Mouse (Mus musculus): Measurements from ENCODE around the gene Fxyd7.

Gene Fxyd7

GRCm38 (mm10) chr7:31051321-31052021, at the start of gene Fxyd7:
Gene Fxyd7 (minus strand): TSS chr7:31051467.
- DNase-seq = peak; percentile 25 to 44

GRCm38 (mm10) chr7:31100786-31101185, 49.5 kb upstream of the Fxyd7 start:
- no peak for DNase-seq

- DNase-seq = no peak
These were observed 48.3 kb upstream of the Fxyd7 start for GRCm38 (mm10) chr7:31099612-31099982.

- peak; percentile 44 to 64 for DNase-seq
These were observed 47.7 kb upstream of the Fxyd7 start for GRCm38 (mm10) chr7:31098697-31099611.

- DNase-seq = peak; percentile 96 to 97
These were observed 46.4 kb upstream of the Fxyd7 start for GRCm38 (mm10) chr7:31097583-31098248.

GRCm38 (mm10) chr7:31096892-31097564, 45.8 kb upstream of the Fxyd7 start:
- DNase-seq = no peak

GRCm38 (mm10) chr7:31094774-31095501, 43.7 kb upstream of the Fxyd7 start:
- no peak for DNase-seq

- DNase-seq = no peak
These were observed 38.5 kb upstream of the Fxyd7 start for GRCm38 (mm10) chr7:31089721-31090120.

- DNase-seq = no peak
These were observed 36.9 kb upstream of the Fxyd7 start for GRCm38 (mm10) chr7:31088206-31088605.

- no peak for DNase-seq
These were observed 36.0 kb upstream of the Fxyd7 start for GRCm38 (mm10) chr7:31087262-31087661.

- DNase-seq = no peak
These were observed 35.0 kb upstream of the Fxyd7 start for GRCm38 (mm10) chr7:31086175-31086755.

GRCm38 (mm10) chr7:31085171-31085570, 33.9 kb upstream of the Fxyd7 start:
- DNase-seq = peak in 1 of 2 experiments; percentile 53

- peak in 1 of 2 experiments; percentile 31 for DNase-seq
These were observed 32.9 kb upstream of the Fxyd7 start for GRCm38 (mm10) chr7:31084140-31084539.

GRCm38 (mm10) chr7:31082831-31083588, 31.7 kb upstream of the Fxyd7 start:
- peak in 1 of 2 experiments; percentile 45 for DNase-seq

- no peak for DNase-seq
These were observed 30.8 kb upstream of the Fxyd7 start for GRCm38 (mm10) chr7:31082106-31082505.

GRCm38 (mm10) chr7:31081106-31081505, 29.8 kb upstream of the Fxyd7 start:
- DNase-seq = no peak

- no peak for DNase-seq
These were observed 29.3 kb upstream of the Fxyd7 start for GRCm38 (mm10) chr7:31080611-31081010.

GRCm38 (mm10) chr7:31079670-31080069, 28.4 kb upstream of the Fxyd7 start:
- no peak for DNase-seq

- DNase-seq = peak; percentile 37 to 58
These were observed 26.7 kb upstream of the Fxyd7 start for GRCm38 (mm10) chr7:31077885-31078445.

- DNase-seq = no peak
These were observed 26.2 kb upstream of the Fxyd7 start for GRCm38 (mm10) chr7:31077470-31077869.
